Mouse (Mus musculus) kidney, embryonic 15.5 days (tissue): ENCODE results near the gene Fbxl14. TPM values are rescaled to one million over a fixed set of nuclear protein-coding genes. Genes with fewer than 3 reads are reported as not detected.
"Not testable (repeated sequence)": the region's sequence is repeated elsewhere in the genome, so short reads cannot be mapped to it uniquely, and the experiment has no call there.

Experiments
- ATAC-seq: fragments of 200-750 bp; cut with Nextera tagmentation; replicated peaks from 2 replicates; pipeline ENCODE4 v1.8.0; 2017; ENCODE audit warnings: moderate TSS enrichment; ENCODE audit not compliant: low FRiP score
- H3K27ac ChIP-seq: fragments of 300-500 bp; sonication (generic); 2 replicates; pipeline ENCODE4 v1.5.1; 2015; ENCODE audit warnings: mild to moderate bottlenecking, inconsistent platforms
- H3K27me3 ChIP-seq: fragments of 300-500 bp; sonication (generic); 2 replicates; pipeline ENCODE4 v1.6.1; 2015; ENCODE audit warnings: inconsistent platforms
- H3K36me3 ChIP-seq: fragments of 300-500 bp; sonication (generic); 2 replicates; pipeline ENCODE4 v1.6.1; 2015; ENCODE audit warnings: inconsistent platforms
- H3K4me1 ChIP-seq: fragments of 300-500 bp; sonication (generic); 2 replicates; pipeline ENCODE4 v1.6.1; 2015; ENCODE audit warnings: inconsistent platforms
- H3K4me2 ChIP-seq: fragments of 300-500 bp; sonication (generic); 2 replicates; pipeline ENCODE4 v1.6.1; 2015; ENCODE audit warnings: moderate library complexity, mild to moderate bottlenecking, inconsistent platforms
- H3K4me3 ChIP-seq: fragments of 300-500 bp; sonication (generic); replicated peaks from 2 replicates; pipeline ENCODE4 v1.5.1; 2015; ENCODE audit warnings: mild to moderate bottlenecking, inconsistent platforms
- H3K9ac ChIP-seq: fragments of 300-500 bp; sonication (generic); 2 replicates; pipeline ENCODE4 v1.6.1; 2015; ENCODE audit warnings: mild to moderate bottlenecking, inconsistent platforms
- H3K9me3 ChIP-seq: fragments of 300-500 bp; sonication (generic); replicated peaks from 2 replicates; pipeline ENCODE4 v1.6.1; 2016; ENCODE audit warnings: inconsistent platforms
- WGBS: fragments of 180-500 bp; shearing (Covaris S2); methylation state at CpG from one replicate; pipeline ENCODE4 v1.1.7; 2015; ENCODE audit warnings: mixed read lengths; 5-methylcytosine and 5-hydroxymethylcytosine counted together
- polyA plus RNA-seq: library from polyadenylated mRNA; unstranded; fragments of >200 nt; fragmentation: Nextera tagmentation; extraction: Ambion mirVana; gene quantifications from 2 replicates; pipeline ENCODE4 v1.2.1, GENCODE M21; 2015

Fbxl14 gene
- polyA plus RNA-seq, result 5.0 and 6.1 TPM in 2 replicates

DNA sequence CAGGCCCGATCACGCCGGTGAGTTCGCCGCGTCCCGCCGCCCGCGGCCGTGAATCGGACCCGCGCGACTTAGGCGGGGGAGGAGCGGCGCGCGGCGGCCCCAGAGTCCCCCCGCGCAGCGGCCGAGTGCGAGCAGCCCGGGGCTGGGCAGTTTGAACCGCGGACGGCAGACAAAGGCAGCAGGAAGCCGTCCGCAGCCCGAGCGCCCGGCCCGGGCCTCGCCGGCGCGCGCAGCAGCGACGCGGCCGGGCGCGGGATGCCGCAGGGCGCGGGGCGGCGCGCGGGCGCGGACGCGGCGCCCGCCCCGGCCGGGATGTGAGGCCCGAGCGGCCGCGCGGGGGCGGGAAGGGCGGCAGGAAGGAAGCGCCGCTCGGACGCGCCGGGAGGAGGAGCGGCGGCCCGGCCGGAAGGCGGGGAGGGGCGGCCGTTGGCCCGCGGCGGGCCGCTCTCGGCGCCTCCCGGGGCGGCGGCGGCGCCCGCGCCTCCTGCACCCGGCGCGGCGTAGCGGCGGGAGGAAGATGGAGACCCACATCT is at the start of gene Fbxl14:
Fbxl14 (plus strand) TSS at position 326 of the 533 bp plus-strand sequence.
- peak within 1 kb of the TSS; percentile 86 for H3K4me3 ChIP-seq
- WGBS, result under 1% methylated on average over 50 of the region's 101 CpGs
- H3K27ac ChIP-seq, result peak within 1 kb of the TSS; percentile 99
- ATAC-seq, result peak; percentile 83
- H3K27me3 ChIP-seq, result no peaks in the 10 kb centered on the region
- peaks cover 14% of the 10 kb centered on the region for H3K36me3 ChIP-seq
- H3K9ac ChIP-seq, result peak within 1 kb of the TSS; percentile 86
- H3K9me3 ChIP-seq, result no peaks in the 10 kb centered on the region
- peak within 1 kb of the TSS; percentile 98 for H3K4me2 ChIP-seq
- peaks cover 56% of the 10 kb centered on the region for H3K4me1 ChIP-seq

DNA sequence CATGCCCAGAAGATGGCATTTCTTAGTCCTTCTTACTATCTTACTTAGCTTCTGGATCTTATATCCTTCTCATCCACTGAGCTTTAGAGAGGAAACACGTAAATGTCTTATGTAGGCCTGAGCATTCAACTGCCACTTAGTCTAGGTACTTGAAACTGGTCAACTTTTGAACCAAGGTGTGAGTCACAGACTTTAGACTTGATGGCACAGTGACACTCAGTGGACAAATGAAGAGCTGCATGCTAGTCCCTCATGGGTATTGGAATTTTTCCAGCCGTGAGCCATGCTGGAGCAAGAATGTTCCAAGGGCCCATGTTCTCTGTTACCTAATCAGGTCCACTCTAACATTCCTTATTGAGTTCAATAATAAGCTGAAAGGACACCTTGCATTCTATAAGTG is 49.0 kb upstream of the Fbxl14 start:
- no peak overlapping the region for H3K27ac ChIP-seq
- H3K9me3 ChIP-seq, result no peaks in the 10 kb centered on the region
- H3K4me1 ChIP-seq, result peaks cover 5% of the 10 kb centered on the region; the same call in 1 of the 2 replicates
- ATAC-seq, result 0 out of 2 replicates have a peak, but pooled peaks have one; percentile 31
- H3K9ac ChIP-seq, result no peak overlapping the region
- no peak overlapping the region for H3K4me3 ChIP-seq
- H3K4me2 ChIP-seq, result no peak overlapping the region
- WGBS, result 55% methylated on average over 2 of the region's 2 CpGs
- no peaks in the 10 kb centered on the region for H3K27me3 ChIP-seq
- H3K36me3 ChIP-seq, result 0 out of 2 replicates have a peak, but pooled peaks cover 4% of the 10 kb centered on the region

DNA sequence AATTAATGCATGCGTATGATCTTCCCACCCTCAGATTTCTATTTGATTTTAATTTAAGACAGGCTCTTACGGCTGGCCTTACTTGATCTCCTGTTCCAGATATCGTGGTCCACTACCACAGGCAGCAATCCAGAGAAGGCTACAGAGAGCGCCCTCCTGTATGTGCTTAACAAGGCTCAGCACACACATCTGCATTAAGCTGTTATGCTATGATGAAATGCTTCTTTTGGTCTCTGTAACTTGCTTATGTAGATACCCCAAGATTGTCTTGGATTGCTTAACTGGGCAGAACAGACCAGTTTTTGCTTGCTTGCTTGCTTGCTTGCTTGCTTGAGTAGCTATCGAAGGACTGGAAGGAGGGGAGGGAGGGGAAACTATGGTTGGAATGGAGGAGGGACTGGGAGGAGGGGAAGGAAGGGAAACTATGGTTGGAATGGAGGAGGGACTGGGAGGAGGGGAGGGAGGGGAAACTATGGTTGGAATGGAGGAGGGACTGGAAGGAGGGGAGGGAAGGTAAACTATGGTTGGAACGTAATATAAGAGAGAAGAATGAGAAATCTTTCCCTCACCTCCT is 47.6 kb upstream of the Fbxl14 start:
- peak; percentile 57 for ATAC-seq
- H3K9ac ChIP-seq, result no peak overlapping the region
- no peak overlapping the region for H3K4me3 ChIP-seq
- H3K36me3 ChIP-seq, result 0 out of 2 replicates have a peak, but pooled peaks cover 4% of the 10 kb centered on the region
- H3K27ac ChIP-seq, result peak overlapping the region; percentile 61
- H3K4me2 ChIP-seq, result no peak overlapping the region
- H3K4me1 ChIP-seq, result peaks cover 5% of the 10 kb centered on the region; the same call in 1 of the 2 replicates
- H3K9me3 ChIP-seq, result no peaks in the 10 kb centered on the region
- 67% methylated on average over 6 of the region's 6 CpGs for WGBS
- H3K27me3 ChIP-seq, result no peaks in the 10 kb centered on the region

DNA sequence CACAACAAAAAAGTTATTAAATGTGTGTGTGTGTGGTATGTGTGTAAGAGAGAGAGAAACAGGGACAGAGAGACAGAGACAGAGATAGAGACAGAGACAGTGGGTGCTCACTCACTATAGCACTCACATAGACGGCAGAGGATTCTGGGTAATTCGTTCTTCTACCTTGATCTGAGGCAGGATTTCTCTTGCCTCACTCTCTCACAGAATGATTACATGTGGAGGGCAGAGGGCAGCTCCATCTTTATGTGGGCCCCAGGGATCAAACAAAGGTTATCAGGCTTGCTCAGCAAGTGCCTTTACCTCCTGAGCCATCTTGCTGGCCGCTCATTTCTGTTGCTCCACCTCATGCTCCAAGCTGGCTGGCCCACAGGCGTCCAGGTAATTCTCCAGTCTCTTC is 45.1 kb upstream of the Fbxl14 start:
- H3K4me1 ChIP-seq, result peaks cover 16% of the 10 kb centered on the region
- H3K4me3 ChIP-seq, result no peak overlapping the region
- no peak overlapping the region for H3K9ac ChIP-seq
- no peak for ATAC-seq
- H3K27ac ChIP-seq, result no peak overlapping the region
- H3K4me2 ChIP-seq, result no peak overlapping the region
- no peaks in the 10 kb centered on the region for H3K27me3 ChIP-seq
- H3K9me3 ChIP-seq, result no peaks in the 10 kb centered on the region
- H3K36me3 ChIP-seq, result 0 out of 2 replicates have a peak, but pooled peaks cover under 1% of the 10 kb centered on the region
- 92% methylated on average over 4 of the region's 4 CpGs for WGBS

DNA sequence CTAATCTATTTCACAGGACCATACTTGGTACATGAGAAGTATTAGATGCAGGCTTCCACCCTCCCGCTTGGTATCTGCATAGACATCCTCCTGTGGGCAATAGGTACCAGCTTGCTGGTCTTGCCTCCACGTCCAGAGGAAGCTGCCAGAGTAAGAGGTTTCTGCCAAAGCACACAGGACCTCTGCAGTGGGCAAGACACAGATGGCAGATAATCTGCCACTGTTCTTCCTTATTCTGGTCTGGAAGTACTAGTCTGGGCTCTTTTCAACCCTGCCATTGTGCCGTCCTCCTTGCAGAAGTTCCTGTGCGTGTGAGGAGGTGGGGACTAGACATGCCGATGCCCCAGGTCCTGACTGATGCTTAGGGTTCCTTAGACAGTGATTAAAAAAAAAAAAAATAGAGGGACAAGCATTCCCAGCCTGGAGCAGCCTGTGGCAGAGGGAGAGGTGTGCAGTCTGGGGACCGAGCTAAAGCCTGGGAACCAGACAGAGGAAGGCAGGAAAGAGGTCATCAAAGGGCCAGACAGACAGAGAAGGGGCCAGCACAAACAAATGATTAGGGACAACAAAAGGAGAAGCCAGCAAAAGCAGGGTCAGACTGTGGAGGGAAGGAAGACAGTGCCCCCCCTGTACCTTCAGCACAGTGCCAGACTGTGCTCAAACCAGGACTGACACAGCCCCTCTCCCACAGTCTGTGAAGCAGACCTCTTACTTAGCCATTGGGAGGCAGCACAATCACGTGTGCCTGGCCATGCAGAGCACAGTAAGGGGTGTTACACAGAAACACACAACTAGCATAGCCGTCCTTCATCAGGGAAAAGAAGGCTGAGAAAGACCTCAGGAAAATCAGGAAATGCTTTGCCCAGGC is 41.3 kb upstream of the Fbxl14 start:
- no peak overlapping the region for H3K4me3 ChIP-seq
- ATAC-seq, result 0 out of 2 replicates have a peak, but pooled peaks have one; percentile 52
- 41% methylated on average over 8 of the region's 8 CpGs for WGBS
- H3K4me2 ChIP-seq, result no peak overlapping the region
- no peaks in the 10 kb centered on the region for H3K36me3 ChIP-seq
- no peaks in the 10 kb centered on the region for H3K27me3 ChIP-seq
- no peaks in the 10 kb centered on the region for H3K9me3 ChIP-seq
- no peak overlapping the region for H3K9ac ChIP-seq
- peaks cover 10% of the 10 kb centered on the region for H3K4me1 ChIP-seq
- H3K27ac ChIP-seq, result no peak overlapping the region

DNA sequence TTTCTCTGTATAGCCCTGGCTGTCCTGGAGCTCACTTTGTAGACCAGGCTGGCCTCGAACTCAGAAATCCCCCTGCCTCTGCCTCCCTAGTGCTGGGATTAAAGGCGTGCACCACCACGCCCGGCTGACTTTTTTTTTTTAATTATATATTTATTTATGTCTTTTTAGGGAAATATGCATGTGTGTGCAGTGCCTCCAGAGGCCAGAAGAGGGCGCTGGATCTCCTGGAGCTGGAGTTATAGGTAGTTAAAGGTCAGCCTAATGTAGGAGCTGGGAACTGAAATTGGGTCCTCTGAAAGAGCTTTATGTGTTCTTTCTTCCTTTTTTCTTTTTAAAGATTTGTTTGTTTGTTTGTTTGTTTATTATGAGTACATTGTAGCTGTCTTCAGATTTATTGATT is 36.7 kb upstream of the Fbxl14 start:
- H3K27ac ChIP-seq, H3K4me3 ChIP-seq, H3K4me2 ChIP-seq, H3K9ac ChIP-seq, ATAC-seq, H3K36me3 ChIP-seq, H3K27me3 ChIP-seq, H3K9me3 ChIP-seq: not testable (repeated sequence)
- peaks cover 14% of the 10 kb centered on the region for H3K4me1 ChIP-seq
- WGBS, result 81% methylated on average over 5 of the region's 5 CpGs

DNA sequence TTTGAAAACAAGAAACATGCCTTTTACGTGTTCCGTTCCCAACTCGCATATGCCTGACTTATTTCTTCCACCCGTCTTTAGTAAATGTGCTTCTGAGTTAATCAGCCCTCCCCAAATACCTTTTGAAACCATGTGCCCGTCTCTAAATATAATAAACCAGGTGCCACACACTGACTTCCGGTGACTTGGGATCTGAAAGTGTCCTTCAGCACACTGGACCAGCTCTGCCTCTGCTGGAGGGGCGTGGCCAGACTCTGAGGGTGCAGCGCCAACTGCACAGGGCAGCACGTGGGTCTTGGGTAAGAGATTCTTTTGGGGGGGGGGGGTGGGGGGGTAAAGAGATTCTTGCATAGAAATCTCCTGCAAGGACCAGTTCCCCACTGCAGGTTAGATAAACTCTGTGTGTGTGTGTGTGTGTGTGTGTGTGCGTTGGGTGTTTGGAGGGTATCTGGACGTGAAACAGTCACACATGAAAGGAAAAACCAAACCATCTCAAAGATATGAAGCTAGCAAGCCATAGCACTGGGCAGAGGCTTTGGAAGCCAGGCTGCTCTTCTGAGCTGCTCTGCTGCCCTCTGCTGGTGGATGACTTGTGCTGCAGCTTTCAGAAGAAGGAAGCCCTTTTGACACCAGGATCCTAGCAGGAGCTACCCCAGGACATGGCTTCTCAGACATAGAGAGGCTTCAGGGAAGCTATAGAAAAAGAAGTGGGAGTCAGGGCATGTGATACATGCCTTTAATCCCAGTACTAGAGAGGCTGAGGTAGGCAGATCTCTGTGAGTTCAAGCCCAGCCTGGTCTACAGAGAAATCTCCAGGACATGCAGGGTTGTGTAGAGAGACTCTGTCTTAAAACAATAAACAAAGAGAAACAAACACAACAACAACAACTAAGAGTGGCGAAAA is 35.5 kb upstream of the Fbxl14 start:
- H3K9me3 ChIP-seq, result no peaks in the 10 kb centered on the region
- no peak overlapping the region for H3K4me3 ChIP-seq
- ATAC-seq, result no peak; the same call in 1 of the 2 replicates
- no peak overlapping the region for H3K4me2 ChIP-seq
- H3K9ac ChIP-seq, result no peak overlapping the region
- H3K36me3 ChIP-seq, result no peaks in the 10 kb centered on the region
- no peak overlapping the region for H3K27ac ChIP-seq
- WGBS, result 49% methylated on average over 12 of the region's 12 CpGs
- peaks cover 13% of the 10 kb centered on the region for H3K4me1 ChIP-seq
- H3K27me3 ChIP-seq, result 0 out of 2 replicates have a peak, but pooled peaks cover 4% of the 10 kb centered on the region

DNA sequence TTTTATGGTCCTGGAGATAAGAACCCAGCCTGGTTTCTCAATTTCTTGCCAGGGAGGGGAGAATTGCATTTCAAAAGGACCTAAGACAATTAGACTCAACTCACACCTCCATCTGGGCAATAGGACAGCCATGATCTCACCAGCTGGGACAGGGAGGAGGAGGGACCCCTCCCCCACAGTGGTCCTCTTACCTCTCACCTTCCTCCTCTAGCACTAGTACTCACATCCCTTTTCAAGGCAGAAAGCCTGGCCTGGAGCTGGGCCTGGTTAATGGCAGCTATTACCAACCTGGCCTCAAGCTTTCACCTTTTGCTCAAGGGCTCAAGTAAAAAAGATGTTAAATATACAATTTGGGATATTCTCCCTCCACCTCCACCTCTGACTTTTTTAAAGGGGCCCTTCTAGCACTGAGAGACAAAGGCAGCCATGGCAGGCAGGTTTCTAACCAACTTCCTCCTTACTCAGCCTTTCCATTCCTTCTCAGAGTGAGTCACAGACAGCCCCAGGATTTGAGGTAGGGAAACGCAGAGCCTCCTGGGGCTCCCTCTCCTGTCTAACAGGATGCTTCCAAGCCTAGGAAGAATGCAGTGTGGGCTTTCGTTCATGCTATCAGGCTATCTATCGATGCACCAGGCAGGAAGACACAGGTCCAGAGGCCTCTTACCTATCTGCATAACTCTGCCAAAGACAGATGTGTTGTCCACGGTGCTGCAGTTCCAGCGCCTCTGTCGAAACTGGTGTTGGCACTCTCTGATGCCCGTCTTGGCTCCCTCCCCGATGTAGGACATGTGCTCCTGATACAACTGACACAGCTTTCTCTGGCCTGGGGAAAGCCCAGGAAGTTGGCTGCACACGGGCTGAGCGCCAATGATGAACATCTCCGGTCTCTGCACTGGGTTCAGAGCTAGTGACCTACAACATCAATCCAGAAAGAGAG is 33.5 kb upstream of the Fbxl14 start:
- Histone ChIP-seq H3K4me2 (no peak overlapping the region), H3K27ac (no peak overlapping the region), H3K27me3 (peaks cover 19% of the 10 kb centered on the region; the same call in 1 of the 2 replicates), H3K36me3 (no peaks in the 10 kb centered on the region), H3K4me1 (peaks cover 25% of the 10 kb centered on the region), H3K9ac (no peak overlapping the region), H3K4me3 (no peak overlapping the region), H3K9me3 (no peaks in the 10 kb centered on the region)
- 57% methylated on average over 11 of the region's 11 CpGs for WGBS
- no peak for ATAC-seq

DNA sequence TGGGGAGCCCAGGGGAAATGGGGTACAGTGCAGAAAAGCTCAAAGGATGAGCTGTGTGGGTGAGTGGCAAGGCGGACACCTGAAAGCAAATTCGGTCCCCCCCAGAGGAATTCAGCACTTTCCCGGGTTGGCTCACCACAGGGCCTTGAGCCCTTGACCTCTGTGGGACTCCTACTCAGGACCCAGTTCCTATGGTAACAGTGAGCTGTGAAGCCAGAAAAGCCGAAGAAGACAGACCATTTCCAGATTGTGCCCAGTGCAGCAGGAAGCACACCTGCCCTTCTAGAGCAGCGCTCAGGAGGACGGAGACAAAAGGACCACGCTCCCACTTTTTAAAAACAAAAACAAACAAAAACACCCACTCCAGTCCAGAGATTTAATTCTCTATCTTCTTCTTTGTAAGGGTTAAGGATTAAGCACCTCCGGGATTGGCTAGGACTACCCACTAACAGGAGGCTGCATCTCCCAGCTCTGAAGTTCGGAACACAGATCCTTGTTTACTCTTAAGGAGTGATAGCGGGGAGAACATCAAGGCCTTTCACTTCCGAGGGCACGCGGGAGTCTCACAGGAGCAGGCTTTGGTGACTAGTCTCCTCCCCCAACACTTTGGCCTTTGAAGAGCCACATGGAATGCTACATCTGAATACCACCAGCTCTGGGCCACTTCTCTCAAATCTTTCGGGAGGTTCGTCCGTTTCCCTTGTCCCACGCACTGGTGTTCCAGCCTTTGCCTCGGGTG is 31.0 kb upstream of the Fbxl14 start:
- 6% methylated on average over 18 of the region's 18 CpGs for WGBS
- Histone ChIP-seq H3K9me3 (no peaks in the 10 kb centered on the region), H3K27me3 (peaks cover 22% of the 10 kb centered on the region; the same call in 1 of the 2 replicates), H3K4me2 (peak overlapping the region; percentile 76), H3K27ac (no peak overlapping the region), H3K4me1 (peaks cover 47% of the 10 kb centered on the region), H3K4me3 (peak overlapping the region; percentile 43), H3K9ac (peak overlapping the region; percentile 39), H3K36me3 (no peaks in the 10 kb centered on the region)
- ATAC-seq, result peak; percentile 38; the same call in 1 of the 2 replicates

DNA sequence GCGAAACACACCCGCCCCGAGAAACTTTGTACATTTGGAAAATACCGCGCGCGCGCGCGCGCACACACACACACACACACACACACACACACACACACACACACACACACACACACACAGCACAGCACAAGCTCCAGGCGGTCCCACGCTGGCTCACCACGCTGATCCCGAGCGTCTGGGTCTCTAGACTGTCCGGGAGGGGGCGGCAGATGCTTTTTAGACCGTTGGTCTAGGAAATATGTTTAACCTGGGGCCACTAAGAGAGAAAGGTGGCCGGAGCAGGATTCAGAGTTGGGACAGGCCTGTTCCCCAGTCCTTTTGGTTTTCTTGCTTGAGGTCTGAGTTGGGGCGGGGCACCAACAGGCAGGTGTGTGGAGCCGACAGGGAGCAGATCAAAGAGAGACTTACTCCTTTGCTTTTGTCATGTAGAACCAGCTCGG is 30.4 kb upstream of the Fbxl14 start:
- Histone ChIP-seq H3K9me3 (no peaks in the 10 kb centered on the region), H3K4me1 (peaks cover 42% of the 10 kb centered on the region), H3K36me3 (no peaks in the 10 kb centered on the region), H3K9ac (peak overlapping the region; percentile 39), H3K4me3 (peak overlapping the region; percentile 43), H3K27me3 (peaks cover 22% of the 10 kb centered on the region; the same call in 1 of the 2 replicates), H3K4me2 (peak overlapping the region; percentile 76), H3K27ac (no peak overlapping the region)
- ATAC-seq, result peak; percentile 61; the same call in 1 of the 2 replicates
- WGBS, result 5% methylated on average over 15 of the region's 23 CpGs
